Mouse (Mus musculus) embryonic facial prominence, embryonic 13.5 days (tissue): ENCODE data around the gene Faim2. TPM values are rescaled to one million over a fixed set of nuclear protein-coding genes. Genes with fewer than 3 reads are reported as not detected.

Experiments used
- ATAC-seq: fragments of 200-750 bp; cut with Nextera tagmentation; 2 replicates; pipeline ENCODE4 v1.8.0; 2017; ENCODE audit warnings: low read depth; ENCODE audit not compliant: insufficient number of reproducible peaks, insufficient read depth, low FRiP score, low TSS enrichment
- H3K27ac ChIP-seq: fragments of 300-500 bp; sonication (generic); 2 replicates; pipeline ENCODE4 v1.5.1; 2015; ENCODE audit warnings: moderate library complexity, mild to moderate bottlenecking, inconsistent platforms
- H3K27me3 ChIP-seq: fragments of 300-500 bp; sonication (generic); 2 replicates; pipeline ENCODE4 v1.6.1; 2015; ENCODE audit warnings: mild to moderate bottlenecking, inconsistent platforms
- H3K36me3 ChIP-seq: fragments of 300-500 bp; sonication (generic); 2 replicates; pipeline ENCODE4 v1.6.1; 2015; ENCODE audit warnings: mild to moderate bottlenecking, inconsistent platforms
- H3K4me1 ChIP-seq: fragments of 300-500 bp; sonication (generic); 2 replicates; pipeline ENCODE4 v1.6.1; 2015; ENCODE audit warnings: inconsistent platforms
- H3K4me2 ChIP-seq: fragments of 300-500 bp; sonication (generic); 2 replicates; pipeline ENCODE4 v1.6.1; 2015; ENCODE audit warnings: moderate library complexity, mild to moderate bottlenecking, inconsistent platforms
- H3K4me3 ChIP-seq: fragments of 300-500 bp; sonication (generic); 2 replicates; pipeline ENCODE4 v1.5.1; 2015; ENCODE audit warnings: mild to moderate bottlenecking, inconsistent platforms
- H3K9ac ChIP-seq: fragments of 300-500 bp; sonication (generic); 2 replicates; pipeline ENCODE4 v1.6.1; 2015; ENCODE audit warnings: mild to moderate bottlenecking, inconsistent platforms
- H3K9me3 ChIP-seq: fragments of 300-500 bp; sonication (generic); 2 replicates; pipeline ENCODE4 v1.6.1; 2016; ENCODE audit warnings: inconsistent platforms
- WGBS: fragments of 180-500 bp; shearing (Covaris S2); methylation state at CpG from one replicate; pipeline ENCODE4 v1.1.7; 2015; ENCODE audit warnings: mixed read lengths; 5-methylcytosine and 5-hydroxymethylcytosine counted together
- polyA plus RNA-seq: library from polyadenylated mRNA; unstranded; fragments of >200 nt; fragmentation: Nextera tagmentation; extraction: Ambion mirVana; gene quantifications from 2 replicates; pipeline ENCODE4 v1.2.1, GENCODE M21; 2015

The Faim2 gene
- 0.14 and 0.50 TPM in 2 replicates for polyA plus RNA-seq

- no peak for ATAC-seq
- Histone ChIP-seq H3K9me3 (no peaks in the 10 kb centered on the region), H3K9ac (peak within 1 kb of the TSS; percentile 17; the same call in 1 of the 2 replicates), H3K4me2 (peak within 1 kb of the TSS; percentile 23), H3K27me3 (peaks cover 51% of the 10 kb centered on the region), H3K36me3 (no peaks in the 10 kb centered on the region), H3K4me3 (no peak within 1 kb of the TSS), H3K27ac (no peak within 1 kb of the TSS), H3K4me1 (peaks cover 23% of the 10 kb centered on the region)
- 12% methylated on average over 24 of the region's 27 CpGs for WGBS
Measured at GRCm38 (mm10) chr15:99527629-99528353, at the start of gene Faim2. Gene Faim2 (minus strand): TSS chr15:99528165.

- H3K9me3 ChIP-seq = no peaks in the 10 kb centered on the region
- H3K27me3 ChIP-seq = peaks cover 7% of the 10 kb centered on the region
- no peaks in the 10 kb centered on the region for H3K36me3 ChIP-seq
- H3K27ac ChIP-seq = no peak overlapping the region
- no peak overlapping the region for H3K4me2 ChIP-seq
- no peak overlapping the region for H3K9ac ChIP-seq
- H3K4me1 ChIP-seq = peaks cover 2% of the 10 kb centered on the region; the same call in 1 of the 2 replicates
- H3K4me3 ChIP-seq = no peak overlapping the region
- 78% methylated on average over 10 of the region's 10 CpGs for WGBS
- no peak for ATAC-seq
Measured at GRCm38 (mm10) chr15:99569123-99569522, 41.2 kb upstream of the Faim2 start.

DNA sequence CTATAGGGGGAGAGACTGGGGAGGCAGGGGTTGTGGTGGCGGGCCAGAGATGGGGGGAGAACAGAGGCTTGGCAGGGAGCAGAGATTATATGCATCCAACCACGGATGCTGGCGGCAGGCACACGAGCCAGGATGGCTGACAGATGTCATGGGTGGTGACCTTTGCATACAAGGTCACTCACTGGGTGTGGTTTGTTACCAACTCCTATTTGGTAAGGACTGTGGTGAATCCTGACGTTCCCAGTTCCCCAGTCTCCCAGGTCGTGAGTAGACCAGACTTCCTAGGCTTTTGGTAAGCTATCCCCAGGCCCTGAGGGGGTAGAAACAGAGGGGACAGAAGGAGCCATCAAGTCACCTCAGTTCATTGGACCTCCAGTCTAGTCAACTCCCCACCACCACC, 40.7 kb upstream of the Faim2 start:
- Histone ChIP-seq H3K36me3 (no peaks in the 10 kb centered on the region), H3K4me2 (no peak overlapping the region), H3K27me3 (peaks cover 5% of the 10 kb centered on the region), H3K27ac (no peak overlapping the region), H3K9me3 (no peaks in the 10 kb centered on the region), H3K4me1 (peaks cover 6% of the 10 kb centered on the region; the same call in 1 of the 2 replicates), H3K9ac (no peak overlapping the region), H3K4me3 (no peak overlapping the region)
- ATAC-seq = no peak
- WGBS = 46% methylated on average over 6 of the region's 6 CpGs

DNA sequence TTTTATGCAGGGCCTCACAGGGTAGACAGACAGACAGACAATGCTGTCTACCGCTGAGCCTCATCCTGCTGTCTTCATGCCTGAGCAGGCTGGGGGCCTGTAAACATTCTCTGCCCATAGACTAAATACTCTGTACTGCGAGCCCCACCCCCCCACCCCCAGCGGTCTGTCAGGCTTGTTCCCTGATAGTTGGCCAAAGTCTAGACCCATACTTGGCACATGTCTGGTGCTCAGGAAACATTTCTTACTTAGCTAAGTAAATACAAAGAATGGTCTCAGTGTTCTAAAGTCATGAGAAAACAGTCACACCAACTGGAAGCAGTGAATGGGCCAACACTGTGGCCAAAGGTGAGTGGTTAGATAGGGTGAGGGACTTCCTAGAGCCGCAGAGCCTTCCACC, 39.4 kb upstream of the Faim2 start:
- peaks cover 5% of the 10 kb centered on the region for H3K27me3 ChIP-seq
- ATAC-seq = no peak
- no peaks in the 10 kb centered on the region for H3K9me3 ChIP-seq
- no peak overlapping the region for H3K9ac ChIP-seq
- no peak overlapping the region for H3K27ac ChIP-seq
- no peaks in the 10 kb centered on the region for H3K36me3 ChIP-seq
- H3K4me3 ChIP-seq = no peak overlapping the region
- 77% methylated on average over 4 of the region's 4 CpGs for WGBS
- H3K4me2 ChIP-seq = no peak overlapping the region
- H3K4me1 ChIP-seq = peaks cover 6% of the 10 kb centered on the region; the same call in 1 of the 2 replicates

GRCm38 (mm10) chr15:99560246-99560645, 32.3 kb upstream of the Faim2 start:
- no peaks in the 10 kb centered on the region for H3K9me3 ChIP-seq
- WGBS = 73% methylated on average over 10 of the region's 10 CpGs
- no peak overlapping the region for H3K4me3 ChIP-seq
- no peaks in the 10 kb centered on the region for H3K36me3 ChIP-seq
- peaks cover 7% of the 10 kb centered on the region for H3K27me3 ChIP-seq
- no peak overlapping the region for H3K9ac ChIP-seq
- no peak for ATAC-seq
- H3K27ac ChIP-seq = no peak overlapping the region
- H3K4me1 ChIP-seq = peaks cover 14% of the 10 kb centered on the region; the same call in 1 of the 2 replicates
- no peak overlapping the region for H3K4me2 ChIP-seq

DNA sequence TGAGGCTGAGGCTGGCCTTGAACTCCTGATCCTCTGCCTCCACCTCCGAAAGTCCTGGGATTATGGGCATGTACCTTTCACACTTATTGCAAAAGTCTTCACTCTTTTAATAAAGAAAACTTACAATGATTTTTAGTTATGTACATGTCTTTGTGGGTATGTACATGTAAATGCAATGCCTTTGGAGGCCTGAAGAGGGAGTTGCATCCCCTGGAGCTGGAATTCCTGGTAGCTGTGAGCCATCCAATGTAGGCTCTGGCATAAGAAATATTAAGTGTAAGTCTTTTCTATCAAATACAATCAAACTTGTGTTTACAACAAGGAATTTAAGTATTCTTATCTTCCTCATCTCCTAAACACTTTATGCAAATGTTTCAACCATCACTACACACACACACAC, 31.0 kb upstream of the Faim2 start:
- H3K4me1 ChIP-seq = peaks cover 18% of the 10 kb centered on the region
- WGBS = 86% methylated on average over 1 of the region's 1 CpGs

DNA sequence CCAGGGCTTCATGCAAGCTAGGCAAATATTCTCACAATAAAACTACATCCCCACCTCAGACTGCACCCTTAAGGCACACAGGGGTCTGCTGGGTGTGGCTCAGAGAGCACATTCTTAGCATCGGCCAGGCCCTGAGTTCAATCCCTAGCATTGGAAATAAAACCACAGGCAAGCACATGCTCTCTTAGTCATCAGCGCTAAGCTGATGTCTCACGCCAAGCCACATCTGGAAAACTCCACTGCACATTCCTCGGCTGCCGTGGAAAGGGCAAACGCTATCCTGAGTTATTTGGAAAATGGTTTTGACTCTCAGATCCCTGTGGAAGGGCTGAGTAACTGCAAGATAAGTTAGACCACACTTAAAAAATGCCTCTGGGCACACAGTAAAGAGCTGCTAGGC, 25.8 kb upstream of the Faim2 start:
- H3K36me3 ChIP-seq = no peaks in the 10 kb centered on the region
- H3K4me1 ChIP-seq = peaks cover 20% of the 10 kb centered on the region
- no peak overlapping the region for H3K9ac ChIP-seq
- no peaks in the 10 kb centered on the region for H3K9me3 ChIP-seq
- no peaks in the 10 kb centered on the region; the same call in 1 of the 2 replicates for H3K27me3 ChIP-seq
- no peak overlapping the region for H3K27ac ChIP-seq
- WGBS = 30% methylated on average over 6 of the region's 6 CpGs
- no peak for ATAC-seq
- H3K4me3 ChIP-seq = no peak overlapping the region
- H3K4me2 ChIP-seq = no peak overlapping the region

More for the DNA sequence above, 31.0 kb upstream of the Faim2 start:
- Histone ChIP-seq H3K36me3 (no peaks in the 10 kb centered on the region), H3K4me2 (no peak overlapping the region), H3K4me3 (no peak overlapping the region), H3K9ac (no peak overlapping the region), H3K27ac (no peak overlapping the region), H3K27me3 (peaks cover 7% of the 10 kb centered on the region), H3K9me3 (no peaks in the 10 kb centered on the region)
- no peak for ATAC-seq

- Histone ChIP-seq H3K36me3 (no peaks in the 10 kb centered on the region), H3K9ac (no peak overlapping the region), H3K27ac (no peak overlapping the region), H3K4me2 (no peak overlapping the region), H3K9me3 (no peaks in the 10 kb centered on the region), H3K4me3 (no peak overlapping the region), H3K27me3 (peaks cover 8% of the 10 kb centered on the region), H3K4me1 (peaks cover 29% of the 10 kb centered on the region)
- 41% methylated on average over 2 of the region's 2 CpGs for WGBS
- ATAC-seq = no peak
Measured at GRCm38 (mm10) chr15:99549901-99550300, 21.9 kb upstream of the Faim2 start.

- Histone ChIP-seq H3K27me3 (peaks cover 21% of the 10 kb centered on the region), H3K4me1 (peaks cover 18% of the 10 kb centered on the region), H3K9me3 (no peaks in the 10 kb centered on the region), H3K36me3 (no peaks in the 10 kb centered on the region), H3K4me3 (no peak overlapping the region), H3K4me2 (no peak overlapping the region), H3K27ac (no peak overlapping the region), H3K9ac (no peak overlapping the region)
- no peak for ATAC-seq
- WGBS = 66% methylated on average over 6 of the region's 6 CpGs
Measured at GRCm38 (mm10) chr15:99547732-99548131, 19.8 kb upstream of the Faim2 start.

GRCm38 (mm10) chr15:99546596-99546995, 18.6 kb upstream of the Faim2 start:
- Histone ChIP-seq H3K27ac (no peak overlapping the region), H3K4me2 (no peak overlapping the region), H3K4me3 (no peak overlapping the region), H3K27me3 (peaks cover 21% of the 10 kb centered on the region), H3K4me1 (peaks cover 18% of the 10 kb centered on the region), H3K9ac (no peak overlapping the region), H3K36me3 (no peaks in the 10 kb centered on the region), H3K9me3 (no peaks in the 10 kb centered on the region)
- 16% methylated on average over 11 of the region's 11 CpGs for WGBS
- ATAC-seq = no peak

- no peak overlapping the region for H3K4me3 ChIP-seq
- no peaks in the 10 kb centered on the region for H3K36me3 ChIP-seq
- H3K4me2 ChIP-seq = no peak overlapping the region
- H3K9ac ChIP-seq = no peak overlapping the region
- H3K9me3 ChIP-seq = no peaks in the 10 kb centered on the region
- WGBS = 76% methylated on average over 7 of the region's 7 CpGs
- no peak overlapping the region for H3K27ac ChIP-seq
- no peak for ATAC-seq
- peaks cover 21% of the 10 kb centered on the region for H3K27me3 ChIP-seq
- H3K4me1 ChIP-seq = peaks cover 18% of the 10 kb centered on the region
Measured at GRCm38 (mm10) chr15:99544047-99544446, 16.1 kb upstream of the Faim2 start.

DNA sequence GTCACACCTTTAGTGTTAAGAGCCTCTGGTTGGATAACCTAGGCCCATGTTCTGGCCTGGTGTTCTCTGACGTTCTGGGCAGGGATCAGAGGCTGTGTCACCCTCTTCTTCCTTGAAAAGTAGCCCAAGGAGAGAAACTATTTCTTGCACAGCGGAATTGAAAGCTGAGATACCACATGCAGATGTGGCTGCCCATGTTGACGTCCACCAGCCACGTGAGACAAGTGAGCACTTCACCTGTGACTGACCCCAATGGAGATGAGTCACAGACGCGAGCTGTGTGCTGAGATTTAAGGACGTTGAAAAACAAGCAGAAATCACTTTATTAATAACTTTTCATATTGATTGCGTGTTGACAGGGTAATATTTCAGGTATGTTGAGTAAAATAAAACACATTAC, 11.9 kb upstream of the Faim2 start:
- Histone ChIP-seq H3K4me1 (no peaks in the 10 kb centered on the region), H3K4me3 (no peak overlapping the region), H3K27ac (no peak overlapping the region), H3K27me3 (peaks cover 16% of the 10 kb centered on the region), H3K36me3 (no peaks in the 10 kb centered on the region), H3K9me3 (no peaks in the 10 kb centered on the region), H3K4me2 (no peak overlapping the region), H3K9ac (no peak overlapping the region)
- no peak for ATAC-seq
- 68% methylated on average over 8 of the region's 8 CpGs for WGBS
